Mouse (Mus musculus): Measurements from ENCODE around the gene Haus8. TPM values are rescaled to one million over a fixed set of nuclear protein-coding genes. Genes with fewer than 3 reads are reported as not detected.

Gene Haus8
- polyA plus RNA-seq, 1 experiment from 2014 or later, result 64.4 TPM

DNA sequence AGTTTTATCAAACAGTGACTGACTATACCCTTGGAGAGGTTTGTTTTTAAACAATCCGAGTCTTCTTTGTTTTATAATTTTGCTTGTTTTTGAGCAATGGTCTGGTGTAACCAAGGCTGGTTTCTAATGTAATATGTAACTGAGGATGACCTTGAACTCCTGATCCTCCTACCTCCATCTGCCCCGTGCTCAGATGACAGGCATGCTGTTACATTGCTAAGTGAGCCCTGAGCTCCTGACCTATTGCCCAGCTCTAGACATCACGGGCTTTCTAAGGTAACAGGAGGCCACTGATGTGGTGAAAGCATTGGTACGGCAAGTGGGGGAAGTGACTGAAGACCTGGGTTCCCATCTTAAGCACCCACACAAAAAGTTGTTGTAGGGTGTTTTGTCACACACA lies 35.2 kb upstream of the Haus8 start:
- ATAC-seq (replicated peaks; ENCODE audit: insufficient number of reproducible peaks, low FRiP score, low TSS enrichment, low read depth), result no peak
- H3K27ac ChIP-seq (replicated peaks; ENCODE audit: low read depth, low read length), result no peak overlapping the region
- H3K9ac ChIP-seq (replicated peaks; ENCODE audit: low read length), result no peak overlapping the region
- no peak overlapping the region for H3K4me3 ChIP-seq (ENCODE audit: low read depth, low read length)
- no peak for DNase-seq (ENCODE audit: low spot score)
- no peak overlapping the region for H3K4me2 ChIP-seq (ENCODE audit: low read depth, low read length)
- no peaks in the 10 kb centered on the region for H3K9me3 ChIP-seq (replicated peaks; ENCODE audit: control insufficient read depth, low read length)
- 88% methylated on average over 4 of the region's 4 CpGs for WGBS
- no peaks in the 10 kb centered on the region for H3K36me3 ChIP-seq (replicated peaks; ENCODE audit: control insufficient read depth, insufficient read depth, low read depth, low read length)
- H3K4me1 ChIP-seq (ENCODE audit: control insufficient read depth, insufficient read depth, low read length), result no peaks in the 10 kb centered on the region
- H3K27me3 ChIP-seq (ENCODE audit: control insufficient read depth, insufficient read depth, low read length), result no peaks in the 10 kb centered on the region

DNA sequence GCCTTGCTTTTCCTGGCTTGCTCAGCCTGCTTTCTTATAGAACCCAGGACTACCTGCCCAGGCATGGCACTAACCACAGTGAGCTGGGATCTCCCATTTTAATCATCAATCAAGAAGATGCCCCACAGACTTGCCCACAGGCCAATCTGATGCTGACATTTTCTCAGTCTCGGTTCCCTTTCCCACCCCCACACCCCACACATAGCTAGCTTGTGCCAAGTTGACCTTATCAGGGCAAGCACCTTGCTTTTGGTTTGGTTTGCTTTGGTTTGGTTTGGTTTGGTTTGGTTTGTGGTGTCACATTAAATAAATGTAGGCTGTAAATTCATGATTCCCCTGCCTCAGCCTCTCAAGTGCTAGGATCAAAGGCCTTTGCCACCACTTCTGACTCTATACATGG lies 34.6 kb upstream of the Haus8 start:
- no peak overlapping the region for H3K4me2 ChIP-seq (ENCODE audit: low read depth, low read length)
- H3K9ac ChIP-seq (replicated peaks; ENCODE audit: low read length), result no peak overlapping the region
- 65% methylated on average over 1 of the region's 1 CpGs for WGBS
- no peak overlapping the region for H3K4me3 ChIP-seq (ENCODE audit: low read depth, low read length)
- no peaks in the 10 kb centered on the region for H3K36me3 ChIP-seq (replicated peaks; ENCODE audit: control insufficient read depth, insufficient read depth, low read depth, low read length)
- DNase-seq (ENCODE audit: low spot score) (no peak), ATAC-seq (replicated peaks; ENCODE audit: insufficient number of reproducible peaks, low FRiP score, low TSS enrichment, low read depth) (no peak)
- H3K27ac ChIP-seq (replicated peaks; ENCODE audit: low read depth, low read length), result no peak overlapping the region
- no peaks in the 10 kb centered on the region for H3K9me3 ChIP-seq (replicated peaks; ENCODE audit: control insufficient read depth, low read length)
- no peaks in the 10 kb centered on the region for H3K4me1 ChIP-seq (ENCODE audit: control insufficient read depth, insufficient read depth, low read length)
- H3K27me3 ChIP-seq (ENCODE audit: control insufficient read depth, insufficient read depth, low read length), result no peaks in the 10 kb centered on the region

DNA sequence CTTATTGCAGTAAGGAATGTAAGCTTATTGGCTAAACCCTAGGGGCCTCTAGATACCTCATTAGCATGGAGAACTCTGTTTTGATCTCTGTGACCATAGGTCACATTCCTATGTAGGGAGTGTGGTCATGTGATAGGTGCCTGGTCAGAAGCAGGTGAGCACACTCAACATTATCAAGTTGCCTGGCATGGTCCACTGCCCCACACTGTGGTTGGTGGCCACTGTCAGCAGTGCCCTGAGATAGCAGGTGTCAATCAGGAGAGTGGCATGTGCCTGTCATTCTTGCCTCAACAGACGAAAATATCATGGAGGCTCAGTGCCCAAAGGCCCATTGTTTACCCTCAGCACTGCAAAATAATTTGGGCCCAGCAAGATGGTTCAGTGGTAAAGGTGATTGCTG lies 33.3 kb upstream of the Haus8 start:
- 53% methylated on average over 1 of the region's 1 CpGs for WGBS
- DNase-seq (ENCODE audit: low spot score) (no peak), ATAC-seq (replicated peaks; ENCODE audit: insufficient number of reproducible peaks, low FRiP score, low TSS enrichment, low read depth) (no peak)
- Histone ChIP-seq H3K4me3 (ENCODE audit: low read depth, low read length) (no peak overlapping the region), H3K27ac (replicated peaks; ENCODE audit: low read depth, low read length) (no peak overlapping the region), H3K4me1 (ENCODE audit: control insufficient read depth, insufficient read depth, low read length) (no peaks in the 10 kb centered on the region), H3K9ac (replicated peaks; ENCODE audit: low read length) (no peak overlapping the region), H3K36me3 (replicated peaks; ENCODE audit: control insufficient read depth, insufficient read depth, low read depth, low read length) (no peaks in the 10 kb centered on the region), H3K9me3 (replicated peaks; ENCODE audit: control insufficient read depth, low read length) (no peaks in the 10 kb centered on the region), H3K27me3 (ENCODE audit: control insufficient read depth, insufficient read depth, low read length) (no peaks in the 10 kb centered on the region), H3K4me2 (ENCODE audit: low read depth, low read length) (no peak overlapping the region)

DNA sequence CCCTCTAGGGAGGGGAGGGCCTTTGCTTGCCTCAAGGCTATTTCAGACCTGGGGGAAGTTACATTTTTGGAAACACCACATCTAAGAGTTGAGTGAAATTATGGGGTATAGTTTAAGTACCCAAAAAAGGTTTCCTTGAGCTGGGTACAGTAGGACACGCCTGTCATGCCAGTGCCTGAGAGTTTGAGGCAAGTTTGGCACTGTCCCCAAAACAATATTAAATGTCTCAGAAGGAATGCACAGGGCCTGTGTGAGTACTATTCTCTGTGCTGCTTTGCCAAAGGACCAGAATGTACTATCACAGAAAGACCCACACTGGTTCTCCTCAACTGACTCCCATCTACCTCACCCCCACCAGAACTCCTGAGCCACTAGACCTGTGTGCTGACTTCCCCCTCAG lies 30.9 kb upstream of the Haus8 start:
- Histone ChIP-seq H3K4me3 (ENCODE audit: low read depth, low read length) (no peak overlapping the region), H3K4me2 (ENCODE audit: low read depth, low read length) (no peak overlapping the region), H3K9me3 (replicated peaks; ENCODE audit: control insufficient read depth, low read length) (no peaks in the 10 kb centered on the region), H3K27ac (replicated peaks; ENCODE audit: low read depth, low read length) (no peak overlapping the region), H3K9ac (replicated peaks; ENCODE audit: low read length) (no peak overlapping the region), H3K4me1 (ENCODE audit: control insufficient read depth, insufficient read depth, low read length) (no peaks in the 10 kb centered on the region), H3K27me3 (ENCODE audit: control insufficient read depth, insufficient read depth, low read length) (no peaks in the 10 kb centered on the region), H3K36me3 (replicated peaks; ENCODE audit: control insufficient read depth, insufficient read depth, low read depth, low read length) (no peaks in the 10 kb centered on the region)
- DNase-seq (ENCODE audit: low spot score) (no peak), ATAC-seq (replicated peaks; ENCODE audit: insufficient number of reproducible peaks, low FRiP score, low TSS enrichment, low read depth) (no peak)
- WGBS, result 85% methylated on average over 1 of the region's 1 CpGs

DNA sequence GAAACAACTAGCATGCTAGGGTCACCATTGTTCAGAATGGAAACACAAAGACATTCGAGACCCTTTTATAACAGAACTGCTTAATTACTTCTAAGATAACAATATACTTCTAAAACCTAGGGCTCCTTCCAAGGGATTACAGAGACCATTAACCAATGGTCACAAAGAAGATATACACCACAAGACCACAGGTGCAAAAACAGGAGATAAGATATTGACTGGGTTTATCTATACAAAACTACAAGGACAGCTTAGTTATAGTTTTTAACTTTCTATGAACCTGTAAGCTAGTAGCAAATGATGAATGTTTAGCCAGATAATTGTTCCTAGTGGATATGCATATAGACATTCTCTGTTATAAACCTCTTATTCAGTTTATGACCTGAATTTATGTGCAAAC lies 30.1 kb upstream of the Haus8 start:
- H3K4me2 ChIP-seq (ENCODE audit: low read depth, low read length), result no peak overlapping the region
- no peaks in the 10 kb centered on the region; the same call in 1 of the 2 replicates for H3K36me3 ChIP-seq (replicated peaks; ENCODE audit: control insufficient read depth, insufficient read depth, low read depth, low read length)
- H3K27ac ChIP-seq (replicated peaks; ENCODE audit: low read depth, low read length), result no peak overlapping the region
- no peak overlapping the region for H3K4me3 ChIP-seq (ENCODE audit: low read depth, low read length)
- ATAC-seq (replicated peaks; ENCODE audit: insufficient number of reproducible peaks, low FRiP score, low TSS enrichment, low read depth) (no peak), DNase-seq (ENCODE audit: low spot score) (no peak)
- no peaks in the 10 kb centered on the region for H3K27me3 ChIP-seq (ENCODE audit: control insufficient read depth, insufficient read depth, low read length)
- WGBS, result 93% methylated on average over 1 of the region's 1 CpGs
- H3K9me3 ChIP-seq (replicated peaks; ENCODE audit: control insufficient read depth, low read length), result no peaks in the 10 kb centered on the region
- no peak overlapping the region for H3K9ac ChIP-seq (replicated peaks; ENCODE audit: low read length)
- no peaks in the 10 kb centered on the region for H3K4me1 ChIP-seq (ENCODE audit: control insufficient read depth, insufficient read depth, low read length)

DNA sequence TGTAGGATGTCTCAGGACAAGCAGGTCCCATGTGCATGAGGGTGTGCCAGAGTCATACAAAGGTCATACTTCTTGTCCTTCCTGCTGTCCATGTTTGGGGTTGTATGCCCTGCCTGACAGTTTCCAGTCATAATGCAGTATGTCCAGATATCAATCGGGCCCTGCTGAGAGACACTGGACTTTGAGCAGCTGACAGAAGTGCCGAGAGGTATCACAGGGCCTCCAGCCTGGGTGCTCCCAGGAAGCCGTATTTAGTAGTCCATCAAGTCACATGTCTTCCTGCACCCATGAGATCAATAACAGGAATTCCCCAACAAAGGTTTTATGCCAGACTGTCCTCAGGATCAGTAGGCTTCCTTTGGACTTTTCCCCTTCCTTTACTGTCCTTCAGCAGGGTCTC lies 27.0 kb upstream of the Haus8 start:
- Histone ChIP-seq H3K4me3 (ENCODE audit: low read depth, low read length) (no peak overlapping the region), H3K9ac (replicated peaks; ENCODE audit: low read length) (no peak overlapping the region), H3K4me2 (ENCODE audit: low read depth, low read length) (no peak overlapping the region), H3K9me3 (replicated peaks; ENCODE audit: control insufficient read depth, low read length) (no peaks in the 10 kb centered on the region), H3K36me3 (replicated peaks; ENCODE audit: control insufficient read depth, insufficient read depth, low read depth, low read length) (no peaks in the 10 kb centered on the region; the same call in 1 of the 2 replicates), H3K4me1 (ENCODE audit: control insufficient read depth, insufficient read depth, low read length) (no peaks in the 10 kb centered on the region), H3K27ac (replicated peaks; ENCODE audit: low read depth, low read length) (no peak overlapping the region), H3K27me3 (ENCODE audit: control insufficient read depth, insufficient read depth, low read length) (no peaks in the 10 kb centered on the region)
- WGBS, result 87% methylated on average over 3 of the region's 3 CpGs
- DNase-seq (ENCODE audit: low spot score) (no peak), ATAC-seq (replicated peaks; ENCODE audit: insufficient number of reproducible peaks, low FRiP score, low TSS enrichment, low read depth) (no peak)

DNA sequence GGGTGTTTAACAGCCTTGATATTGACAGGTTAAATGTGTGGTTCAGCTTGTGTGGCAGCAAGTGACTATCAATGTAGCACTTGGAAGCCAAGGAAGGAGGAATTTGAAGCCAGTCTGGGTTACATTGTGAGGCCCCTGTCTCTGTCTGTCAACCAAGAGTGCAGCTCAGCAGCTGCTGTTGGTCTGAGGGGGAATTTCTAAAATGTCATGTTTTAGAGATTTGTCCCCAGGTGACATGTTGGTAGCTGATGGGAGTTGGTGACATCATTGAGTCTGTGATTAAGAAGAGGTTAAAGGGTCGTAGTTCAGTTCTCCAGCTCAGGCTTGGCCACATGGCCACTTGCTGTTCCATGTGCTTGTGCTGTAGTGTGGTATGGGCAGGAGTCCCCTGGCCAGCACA lies 24.7 kb upstream of the Haus8 start:
- Histone ChIP-seq H3K4me2 (ENCODE audit: low read depth, low read length) (no peak overlapping the region), H3K36me3 (replicated peaks; ENCODE audit: control insufficient read depth, insufficient read depth, low read depth, low read length) (no peaks in the 10 kb centered on the region; the same call in 1 of the 2 replicates), H3K4me1 (ENCODE audit: control insufficient read depth, insufficient read depth, low read length) (no peaks in the 10 kb centered on the region), H3K27me3 (ENCODE audit: control insufficient read depth, insufficient read depth, low read length) (no peaks in the 10 kb centered on the region), H3K4me3 (ENCODE audit: low read depth, low read length) (no peak overlapping the region), H3K27ac (replicated peaks; ENCODE audit: low read depth, low read length) (no peak overlapping the region), H3K9ac (replicated peaks; ENCODE audit: low read length) (no peak overlapping the region), H3K9me3 (replicated peaks; ENCODE audit: control insufficient read depth, low read length) (no peaks in the 10 kb centered on the region)
- DNase-seq (ENCODE audit: low spot score), result no peak
- 85% methylated on average over 1 of the region's 1 CpGs for WGBS
- no peak for ATAC-seq (replicated peaks; ENCODE audit: insufficient number of reproducible peaks, low FRiP score, low TSS enrichment, low read depth)

DNA sequence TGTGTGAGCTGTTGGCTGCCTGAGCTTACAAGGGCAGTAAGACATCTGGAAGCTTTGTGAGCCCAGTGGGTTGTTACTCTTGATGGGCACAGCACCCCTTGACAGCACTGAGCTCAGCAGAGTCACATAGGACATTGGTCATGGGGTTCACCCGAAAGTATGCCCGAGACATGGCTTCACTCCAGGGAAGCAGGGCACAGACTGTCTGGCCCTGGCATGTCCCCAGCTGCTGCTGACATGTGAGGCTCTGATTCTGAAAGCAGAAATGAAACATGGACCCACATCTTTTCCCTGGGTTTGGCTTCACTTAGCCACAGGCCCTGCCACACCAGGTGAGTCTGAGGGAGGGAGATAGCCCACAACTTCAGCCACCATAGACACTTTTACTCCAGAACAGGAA lies 24.1 kb upstream of the Haus8 start:
- no peak for ATAC-seq (replicated peaks; ENCODE audit: insufficient number of reproducible peaks, low FRiP score, low TSS enrichment, low read depth)
- WGBS, result 84% methylated on average over 2 of the region's 2 CpGs

More for the DNA sequence above, 24.1 kb upstream of the Haus8 start:
- Histone ChIP-seq H3K4me1 (ENCODE audit: control insufficient read depth, insufficient read depth, low read length) (no peaks in the 10 kb centered on the region), H3K4me3 (ENCODE audit: low read depth, low read length) (no peak overlapping the region), H3K27me3 (ENCODE audit: control insufficient read depth, insufficient read depth, low read length) (no peaks in the 10 kb centered on the region), H3K27ac (replicated peaks; ENCODE audit: low read depth, low read length) (no peak overlapping the region), H3K4me2 (ENCODE audit: low read depth, low read length) (no peak overlapping the region), H3K36me3 (replicated peaks; ENCODE audit: control insufficient read depth, insufficient read depth, low read depth, low read length) (no peaks in the 10 kb centered on the region; the same call in 1 of the 2 replicates), H3K9me3 (replicated peaks; ENCODE audit: control insufficient read depth, low read length) (no peaks in the 10 kb centered on the region), H3K9ac (replicated peaks; ENCODE audit: low read length) (no peak overlapping the region)
- DNase-seq (ENCODE audit: low spot score), result no peak
